Mouse (Mus musculus): Measurements from ENCODE around the gene Trh. TPM values are rescaled to one million over a fixed set of nuclear protein-coding genes. Genes with fewer than 3 reads are reported as not detected.

Trh gene
- polyA plus RNA-seq, 1 experiment: 1.5 TPM

DNA sequence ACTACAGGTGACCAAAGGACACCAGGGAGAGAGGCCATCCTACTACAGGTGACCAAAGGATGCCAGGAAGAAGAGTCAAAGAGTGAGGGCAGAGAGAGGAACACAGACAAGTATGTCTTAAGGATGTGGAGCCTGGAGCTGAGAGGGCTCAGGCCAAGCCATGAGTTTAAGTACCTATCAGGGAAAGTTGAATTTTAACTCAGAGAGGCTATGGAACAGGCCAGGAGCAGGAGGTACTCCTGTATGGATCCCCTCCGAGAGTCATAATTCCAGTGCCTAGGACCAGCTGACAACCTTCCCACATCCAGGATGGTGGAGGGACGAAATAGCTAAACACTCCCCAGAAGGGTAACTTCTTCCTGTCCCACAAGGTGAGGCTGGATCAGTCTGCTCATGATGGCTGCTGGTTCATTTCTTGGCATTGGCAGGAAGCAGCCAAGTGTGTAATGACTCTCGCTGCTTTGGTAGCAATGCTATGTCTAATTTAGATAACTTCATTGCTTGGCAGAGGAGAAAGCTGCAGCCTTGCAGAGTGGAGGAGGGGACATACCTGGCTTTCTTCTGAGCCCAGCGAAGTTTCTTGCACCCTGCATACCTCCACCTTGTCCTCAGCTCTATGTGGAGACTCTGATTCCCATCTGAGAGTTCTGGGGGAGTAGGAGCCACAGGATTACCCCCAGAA, 16.9 kb upstream of the Trh start:
- H3K27ac ChIP-seq (ENCODE audit: insufficient read depth, low read length): no peak overlapping the region
- H3K4me3 ChIP-seq (ENCODE audit: insufficient read depth, low read length): no peak overlapping the region
- no peak for TF ChIP-seq POLR2A (IDR thresholded peaks at IDR 0.05; ENCODE audit: extremely low read depth, insufficient read depth, low read length)
- no peak for TF ChIP-seq CTCF (IDR thresholded peaks at IDR 0.05; ENCODE audit: extremely low read depth, insufficient read depth, low read length)
- H3K4me1 ChIP-seq (ENCODE audit: control insufficient read depth, insufficient read depth, low read length): no peaks in the 10 kb centered on the region

DNA sequence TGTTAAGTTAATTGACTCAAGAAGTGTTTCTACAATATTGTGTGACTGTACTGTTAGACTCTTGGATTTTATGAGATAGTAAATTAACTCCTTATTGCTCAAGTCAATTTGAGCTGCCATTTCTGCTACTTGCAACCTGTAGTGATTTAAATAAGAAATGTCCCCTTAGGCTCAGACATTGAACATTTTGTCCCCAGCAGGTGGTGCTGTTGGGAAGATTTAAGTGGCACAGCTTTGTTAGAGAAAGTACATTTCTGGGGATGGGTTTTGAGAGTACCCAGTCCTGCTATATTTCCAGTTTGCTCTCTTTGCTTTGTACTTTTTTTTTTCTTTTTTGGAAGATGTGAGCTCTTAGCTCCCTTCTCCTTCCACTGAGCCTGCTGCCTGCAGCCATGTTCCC, 10.9 kb upstream of the Trh start:
- TF ChIP-seq POLR2A (IDR thresholded peaks at IDR 0.05; ENCODE audit: extremely low read depth, insufficient read depth, low read length): no peak
- no peak for TF ChIP-seq CTCF (IDR thresholded peaks at IDR 0.05; ENCODE audit: extremely low read depth, insufficient read depth, low read length)
- Histone ChIP-seq H3K4me3 (ENCODE audit: insufficient read depth, low read length) (no peak overlapping the region), H3K27ac (ENCODE audit: insufficient read depth, low read length) (no peak overlapping the region), H3K4me1 (ENCODE audit: control insufficient read depth, insufficient read depth, low read length) (no peaks in the 10 kb centered on the region)

DNA sequence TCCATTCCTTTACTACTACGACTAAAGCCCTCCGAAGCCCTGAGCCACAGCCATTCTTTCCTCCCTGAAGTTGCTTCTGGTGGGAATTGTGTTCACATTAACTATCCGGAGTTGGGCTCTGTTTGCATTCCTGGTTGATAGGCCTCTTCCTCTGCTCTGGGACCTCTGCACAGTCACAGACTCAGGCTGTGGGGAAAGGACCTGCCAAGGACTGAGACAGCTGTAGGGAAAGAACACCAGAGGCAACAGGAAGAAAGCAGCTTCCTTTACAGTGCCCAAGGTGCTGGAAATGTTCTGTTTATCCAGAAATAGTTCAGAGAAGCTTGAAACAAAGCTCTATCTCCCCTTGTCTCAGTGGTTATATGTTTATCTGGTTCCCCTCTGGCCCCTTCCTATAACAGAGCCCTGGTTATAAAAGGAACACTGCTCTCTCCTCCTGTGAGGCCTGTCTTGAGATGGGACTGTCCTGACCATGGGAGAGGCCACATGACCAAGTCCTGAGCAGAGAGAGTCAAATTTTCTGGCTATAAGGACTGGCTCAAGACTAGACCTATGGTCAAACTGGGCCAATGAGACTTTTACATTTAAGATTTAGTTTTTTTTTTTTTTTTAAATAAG, 8.9 kb upstream of the Trh start:
- TF ChIP-seq POLR2A (IDR thresholded peaks at IDR 0.05; ENCODE audit: extremely low read depth, insufficient read depth, low read length) (no peak), CTCF (IDR thresholded peaks at IDR 0.05; ENCODE audit: extremely low read depth, insufficient read depth, low read length) (no peak)
- no peaks in the 10 kb centered on the region for H3K4me1 ChIP-seq (ENCODE audit: control insufficient read depth, insufficient read depth, low read length)
- H3K4me3 ChIP-seq (ENCODE audit: insufficient read depth, low read length): no peak overlapping the region
- H3K27ac ChIP-seq (ENCODE audit: insufficient read depth, low read length): no peak overlapping the region

DNA sequence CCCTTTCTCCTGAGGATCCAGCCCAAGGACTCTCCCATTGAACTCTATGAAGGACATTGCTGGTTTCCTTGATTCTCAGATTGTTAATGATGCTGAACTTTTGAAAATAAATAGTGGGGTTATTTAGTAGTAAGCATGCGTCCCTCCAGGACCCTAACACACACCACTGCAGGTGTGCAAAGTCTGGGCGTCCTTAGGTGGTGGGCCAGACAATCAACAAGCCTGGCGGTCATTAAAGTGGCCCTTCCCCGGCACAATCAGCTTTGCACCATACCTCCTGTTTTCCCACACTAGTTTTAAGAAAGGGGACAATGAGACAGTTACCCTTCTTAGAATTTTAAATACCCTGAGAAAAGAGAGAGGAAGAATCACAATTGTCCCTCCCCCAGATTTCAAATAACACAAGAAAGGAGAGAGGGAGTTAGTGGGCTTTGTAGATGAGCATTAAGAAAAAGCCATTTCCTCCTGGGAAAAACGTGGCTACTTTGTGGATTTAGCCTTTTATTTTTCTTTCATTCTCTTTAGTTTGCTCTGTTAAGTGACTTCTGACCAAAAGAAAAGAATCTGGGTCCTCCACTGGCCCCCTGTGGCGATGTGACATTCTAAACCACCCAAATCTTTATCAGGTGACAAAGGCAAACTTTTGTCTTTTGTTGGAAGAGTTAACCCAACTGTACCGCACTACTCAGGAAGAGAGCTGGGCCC, 2.9 kb upstream of the Trh start:
- Histone ChIP-seq H3K27ac (ENCODE audit: insufficient read depth, low read length) (no peak overlapping the region), H3K4me3 (ENCODE audit: insufficient read depth, low read length) (no peak overlapping the region), H3K4me1 (ENCODE audit: control insufficient read depth, insufficient read depth, low read length) (no peaks in the 10 kb centered on the region)
- no peak for TF ChIP-seq POLR2A (IDR thresholded peaks at IDR 0.05; ENCODE audit: extremely low read depth, insufficient read depth, low read length)

DNA sequence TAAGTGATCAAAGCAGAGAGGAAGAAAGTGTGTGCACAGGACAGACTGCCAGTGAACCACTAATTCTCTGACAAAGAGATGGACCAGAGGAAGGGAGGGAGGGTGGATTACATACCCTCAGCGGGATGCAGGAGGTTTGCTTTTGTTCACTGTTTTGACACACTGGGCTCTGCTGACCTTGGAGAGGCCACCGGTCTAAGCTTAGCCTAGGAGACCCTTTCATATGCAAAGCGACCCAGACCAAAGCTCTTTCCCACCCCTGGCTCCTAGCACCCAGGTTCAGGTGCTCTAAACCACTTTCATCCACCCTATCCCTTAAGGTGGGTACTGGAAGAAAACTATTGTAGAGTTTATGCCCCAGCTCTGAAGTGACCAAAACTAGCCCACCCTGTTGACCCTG, 1.9 kb upstream of the Trh start:
- H3K27ac ChIP-seq (ENCODE audit: insufficient read depth, low read length): no peak overlapping the region
- TF ChIP-seq CTCF (IDR thresholded peaks at IDR 0.05; ENCODE audit: extremely low read depth, insufficient read depth, low read length) (no peak), POLR2A (IDR thresholded peaks at IDR 0.05; ENCODE audit: extremely low read depth, insufficient read depth, low read length) (no peak)
- H3K4me1 ChIP-seq (ENCODE audit: control insufficient read depth, insufficient read depth, low read length): no peaks in the 10 kb centered on the region
- H3K4me3 ChIP-seq (ENCODE audit: insufficient read depth, low read length): no peak overlapping the region

DNA sequence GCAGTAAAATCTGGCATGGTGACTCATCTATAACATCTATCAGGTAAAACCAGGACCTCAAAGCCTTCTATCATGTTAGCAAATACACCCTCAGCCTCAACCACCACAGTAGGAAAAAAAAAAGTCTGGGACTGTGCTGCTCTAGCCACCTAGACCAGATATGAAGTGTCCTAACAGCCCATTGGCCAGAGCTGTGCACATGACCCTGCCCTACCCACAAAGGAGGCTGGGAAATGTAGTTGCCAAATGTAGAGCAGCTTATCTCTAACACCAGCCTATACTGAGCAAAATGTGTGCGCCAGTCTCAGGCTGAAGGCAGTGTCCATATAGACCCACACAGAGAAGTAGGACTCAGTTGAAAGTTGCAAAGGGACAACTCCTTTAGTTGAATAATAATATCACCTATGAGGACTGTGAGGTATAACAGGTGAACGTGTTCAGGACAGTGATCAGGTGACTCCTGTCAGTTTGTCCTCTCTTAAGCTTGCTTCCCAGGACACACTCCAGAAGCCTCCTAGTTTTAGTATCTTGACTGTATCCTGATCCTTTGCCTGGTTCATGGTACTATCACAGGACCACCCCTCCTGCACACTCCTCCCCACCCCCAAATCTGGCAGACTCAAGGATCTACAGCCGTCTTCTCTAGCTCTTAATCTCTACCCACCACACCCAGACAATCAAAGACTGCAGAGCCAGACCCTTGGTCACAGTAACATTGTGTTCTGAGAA, 3.1 kb downstream of the Trh start:
- no peak for TF ChIP-seq CTCF (IDR thresholded peaks at IDR 0.05; ENCODE audit: extremely low read depth, insufficient read depth, low read length)
- TF ChIP-seq POLR2A (IDR thresholded peaks at IDR 0.05; ENCODE audit: extremely low read depth, insufficient read depth, low read length): no peak
- H3K4me1 ChIP-seq (ENCODE audit: control insufficient read depth, insufficient read depth, low read length): no peaks in the 10 kb centered on the region

DNA sequence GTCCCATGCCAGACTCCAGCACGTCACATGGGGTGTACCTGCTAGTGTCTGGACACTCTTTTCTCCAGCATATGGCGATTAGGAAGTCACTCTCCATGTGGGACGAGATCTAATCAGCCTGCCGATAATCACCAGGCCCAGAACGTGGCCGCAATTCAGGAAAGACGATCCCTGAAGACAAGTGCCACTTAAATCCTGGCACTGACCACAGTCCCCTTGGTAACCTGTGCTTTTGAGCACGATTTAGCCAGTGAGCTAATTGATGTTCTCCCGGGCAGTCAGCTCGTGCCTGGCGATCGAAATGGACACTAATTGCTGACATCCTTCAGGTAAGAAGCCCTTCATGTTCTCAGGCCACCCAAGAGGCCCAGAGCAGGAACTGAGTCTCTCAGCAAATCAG, 9.4 kb downstream of the Trh start:
- H3K27ac ChIP-seq (ENCODE audit: insufficient read depth, low read length): no peak overlapping the region
- no peak for TF ChIP-seq CTCF (IDR thresholded peaks at IDR 0.05; ENCODE audit: extremely low read depth, insufficient read depth, low read length)
- no peak for TF ChIP-seq POLR2A (IDR thresholded peaks at IDR 0.05; ENCODE audit: extremely low read depth, insufficient read depth, low read length)
- no peak overlapping the region for H3K4me3 ChIP-seq (ENCODE audit: insufficient read depth, low read length)
- no peaks in the 10 kb centered on the region for H3K4me1 ChIP-seq (ENCODE audit: control insufficient read depth, insufficient read depth, low read length)

More for the DNA sequence above, 3.1 kb downstream of the Trh start:
- no peak overlapping the region for H3K4me3 ChIP-seq (ENCODE audit: insufficient read depth, low read length)
- no peak overlapping the region for H3K27ac ChIP-seq (ENCODE audit: insufficient read depth, low read length)

DNA sequence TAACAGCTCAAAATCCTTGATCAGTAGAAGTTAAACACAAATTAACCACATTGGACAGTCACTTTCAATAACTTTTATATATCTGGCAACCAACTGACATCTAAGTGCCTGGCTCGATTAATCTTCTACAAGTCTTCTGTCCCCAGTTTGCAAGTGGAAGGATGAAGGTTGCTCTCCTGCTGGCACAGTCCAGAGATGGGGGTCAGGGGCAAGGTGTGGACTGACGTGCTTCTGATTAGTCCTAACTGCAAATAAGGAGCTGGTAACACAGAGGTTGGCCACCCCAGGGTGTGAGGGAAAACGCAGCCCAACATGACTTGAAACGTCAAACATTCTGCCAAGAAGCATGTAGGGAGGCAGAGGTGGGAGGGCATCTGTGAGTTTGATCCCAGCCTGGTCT, 12.7 kb downstream of the Trh start:
- TF ChIP-seq CTCF (IDR thresholded peaks at IDR 0.05; ENCODE audit: extremely low read depth, insufficient read depth, low read length) (no peak), POLR2A (IDR thresholded peaks at IDR 0.05; ENCODE audit: extremely low read depth, insufficient read depth, low read length) (no peak)
- no peaks in the 10 kb centered on the region for H3K4me1 ChIP-seq (ENCODE audit: control insufficient read depth, insufficient read depth, low read length)
- H3K4me3 ChIP-seq (ENCODE audit: insufficient read depth, low read length): no peak overlapping the region
- H3K27ac ChIP-seq (ENCODE audit: insufficient read depth, low read length): no peak overlapping the region

DNA sequence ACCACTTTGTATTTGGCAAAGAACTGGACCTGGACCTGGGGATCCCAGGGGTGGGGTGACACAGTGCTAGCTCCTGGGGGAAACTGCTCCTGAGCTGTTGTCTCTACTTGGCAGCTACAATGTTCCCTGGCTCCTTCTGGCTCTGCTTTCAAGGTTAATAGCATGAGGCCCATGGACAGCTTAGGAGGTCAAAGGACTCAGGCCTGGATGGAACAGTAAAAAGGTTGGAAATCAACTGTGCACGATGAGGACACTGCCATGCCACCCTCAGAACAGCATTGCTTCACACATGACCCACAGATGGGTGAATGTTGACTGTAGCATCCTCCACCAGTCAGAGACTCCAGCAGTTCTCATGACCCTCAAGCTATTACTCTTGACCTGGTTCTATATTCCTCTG, 13.1 kb downstream of the Trh start:
- H3K4me1 ChIP-seq (ENCODE audit: control insufficient read depth, insufficient read depth, low read length): no peaks in the 10 kb centered on the region
- H3K27ac ChIP-seq (ENCODE audit: insufficient read depth, low read length): no peak overlapping the region
- no peak for TF ChIP-seq CTCF (IDR thresholded peaks at IDR 0.05; ENCODE audit: extremely low read depth, insufficient read depth, low read length)
- no peak for TF ChIP-seq POLR2A (IDR thresholded peaks at IDR 0.05; ENCODE audit: extremely low read depth, insufficient read depth, low read length)
- H3K4me3 ChIP-seq (ENCODE audit: insufficient read depth, low read length): no peak overlapping the region

Data from cortical plate, adult 2 months (tissue).